Mouse (Mus musculus) liver, adult 10 weeks (tissue): ENCODE data around the gene Ccdc50. TPM values are rescaled to one million over a fixed set of nuclear protein-coding genes. Genes with fewer than 3 reads are reported as not detected.

Source experiments
- polyA plus RNA-seq: library from polyadenylated mRNA; stranded (reverse); fragments of 350-450 nt; fragmentation: Illumina TruSeq; extraction: RNeasy Lipid Tissue Mini Kit (QIAGEN cat#74804); gene quantifications from one replicate; pipeline ENCODE4 v1.2.3, GENCODE M21; 2014; ENCODE audit warnings: low read depth, low replicate concordance

Gene Ccdc50
- 42.4 TPM for polyA plus RNA-seq

DNA sequence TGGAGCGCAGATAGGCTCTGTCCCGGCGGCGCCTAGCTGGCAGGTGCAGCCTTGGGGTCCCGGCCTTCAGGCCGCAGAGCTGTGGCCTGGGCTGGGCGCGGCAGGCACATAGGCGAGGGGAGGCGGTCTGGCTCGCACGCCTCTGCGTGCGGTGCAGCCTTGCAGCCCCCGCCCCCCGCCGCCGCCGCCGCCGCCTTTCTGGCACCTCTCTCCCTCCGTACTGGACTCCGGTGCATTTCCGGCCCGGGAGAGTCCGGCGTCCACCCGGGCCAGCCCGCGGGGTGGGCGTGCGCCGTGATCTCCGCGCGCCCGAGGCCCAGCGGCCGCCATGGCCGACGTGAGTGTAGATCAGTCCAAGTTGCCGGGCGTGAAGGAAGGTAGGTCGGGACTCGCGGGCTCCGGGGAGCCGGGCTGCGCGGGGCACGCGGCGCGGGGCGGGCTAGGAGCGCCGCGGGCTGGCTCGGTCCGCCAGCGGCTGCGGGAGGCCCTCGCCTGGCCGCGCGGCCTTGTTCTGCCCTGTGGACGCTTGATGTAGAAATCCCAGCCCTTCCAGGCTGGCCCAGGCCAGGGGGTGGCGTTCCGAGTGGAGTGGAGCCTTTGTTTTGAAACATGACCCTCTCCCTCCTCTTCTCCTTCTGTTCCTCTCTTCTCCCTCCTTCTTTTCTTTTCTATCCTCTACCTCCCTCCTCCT is at the start of gene Ccdc50:
Gene Ccdc50, plus strand, starts transcription at position 109 of the 691 bp plus-strand sequence.

DNA sequence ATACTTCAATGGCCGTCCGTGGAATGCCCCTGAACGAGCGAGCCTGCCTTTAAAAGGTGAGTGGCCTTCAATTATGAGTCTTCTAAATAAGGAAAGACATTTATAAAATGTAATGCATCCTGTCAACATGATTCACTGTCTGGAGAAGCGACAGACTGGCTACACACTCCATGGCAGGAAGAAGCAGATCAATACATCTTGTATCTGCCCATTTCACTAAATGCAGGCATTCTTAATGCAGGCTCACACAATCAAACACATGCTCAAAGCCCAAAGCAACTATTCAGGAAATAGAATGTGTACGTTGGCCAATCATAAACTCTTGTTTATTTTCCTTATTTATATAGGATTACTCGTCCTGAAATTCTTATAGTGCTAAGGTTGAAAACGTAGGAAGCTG is 18.5 kb upstream of the Ccdc50 start, which contains the start of gene Uts2b:
Gene Uts2b, minus strand, starts transcription at position 49 of the 400 bp plus-strand sequence.

Other genes with a start within 250 kb of the Ccdc50 start
- gene Ostn, start 81.4 kb upstream of the Ccdc50 start, polyA plus RNA-seq = not detected
- gene Uts2b, start 18.6 kb upstream of the Ccdc50 start, polyA plus RNA-seq = not detected